ENCODE assay signal across 17 mouse cellular contexts in genomic region chr4:26589081-26589869, GRCm38 (mm10).
A peak's percentile ranks its signal among the peaks of the same experiment; 100 is the strongest.
DNase-seq lines count a peak whose midpoint lies in the region; ATAC-seq lines count a peak whose summit lies in the region.
"Had no signal": no experiment of that assay in that cellular context is flagged by ENCODE, and none has a peak within 500 bp of the region (broad histone marks: within the 10 kb centered on the region; RNA-seq: fewer than 3 reads in every experiment).

No protein-coding gene starts in this region.

- ATAC-seq in inflammation-experienced regulatory T-cells, adult 6 months, result no peak
- ATAC-seq: forebrain, embryonic 16.5 days; intestine, embryonic 16.5 days had no signal

- peak; percentile 7 for DNase-seq in embryo, embryonic 10.5 days (ENCODE audit: low spot score)
- DNase-seq in embryo, embryonic 9.5 days (ENCODE audit: extremely low spot score), result no peak
- DNase-seq in layer of hippocampus, adult 9-11 months, result peak; percentile 9
- no peak for DNase-seq in layer of hippocampus, postnatal 36 days
- DNase-seq in right cerebral cortex, postnatal 4 days, result peak; percentile 3
- no peak for DNase-seq in right cerebral cortex, postnatal 14 days
- no peak for DNase-seq in urinary bladder, postnatal 36 days (ENCODE audit: low spot score in 2 of 2)
- DNase-seq: adrenal gland, adult 8-10 months; cerebellum, adult 2 months; heart, adult 18-20 months; heart, postnatal 4 days; lung, embryonic 14.5 days; lung, postnatal 4 days; thymus, postnatal 4 days had no signal

Comparison
In these comparisons a context has a peak if more than half of its experiments do, and no peak if none do; other contexts are left out.
1. DNase-seq: peak in embryo, embryonic 10.5 days (single experiment), layer of hippocampus, adult 9-11 months (single experiment) and right cerebral cortex, postnatal 4 days (single experiment); none in embryo, embryonic 9.5 days (single experiment), layer of hippocampus, postnatal 36 days (0 of 2), right cerebral cortex, postnatal 14 days (single experiment) and urinary bladder, postnatal 36 days (0 of 2).